Mouse (Mus musculus): Measurements from ENCODE around the gene Pax7. TPM values are rescaled to one million over a fixed set of nuclear protein-coding genes. Genes with fewer than 3 reads are reported as not detected.

Gene Pax7
- total and polyA plus RNA-seq, 2 experiments, result not detected

GRCm38 (mm10) chr4:139758512-139759340 lies 74.6 kb downstream of the Pax7 start:
- Histone ChIP-seq H3K4me3 (ENCODE audit: insufficient read depth, low read depth, low read length) (no peak overlapping the region), H3K27ac (replicated peaks; ENCODE audit: insufficient read depth, low read depth, low read length) (no peak overlapping the region), H3K36me3 (ENCODE audit: control insufficient read depth, insufficient read depth, low read length) (no peaks in the 10 kb centered on the region), H3K27me3 (ENCODE audit: control insufficient read depth, insufficient read depth, low read length) (peaks cover 8% of the 10 kb centered on the region), H3K9ac (ENCODE audit: low read depth, low read length) (no peak overlapping the region), H3K79me2 (ENCODE audit: control insufficient read depth, insufficient read depth, low read length) (no peaks in the 10 kb centered on the region), H3K4me1 (ENCODE audit: control insufficient read depth, insufficient read depth, low read length) (no peaks in the 10 kb centered on the region)
- TF ChIP-seq CTCF (IDR thresholded peaks at IDR 0.05; ENCODE audit: low read depth, low read length) (no peak), POLR2A (IDR thresholded peaks at IDR 0.05; ENCODE audit: extremely low read depth, insufficient read depth, low read length) (no peak)
- DNase-seq (ENCODE audit: extremely low read depth, low read depth, low spot score), result no peak
- WGBS, result 35% methylated on average over 17 of the region's 17 CpGs

DNA sequence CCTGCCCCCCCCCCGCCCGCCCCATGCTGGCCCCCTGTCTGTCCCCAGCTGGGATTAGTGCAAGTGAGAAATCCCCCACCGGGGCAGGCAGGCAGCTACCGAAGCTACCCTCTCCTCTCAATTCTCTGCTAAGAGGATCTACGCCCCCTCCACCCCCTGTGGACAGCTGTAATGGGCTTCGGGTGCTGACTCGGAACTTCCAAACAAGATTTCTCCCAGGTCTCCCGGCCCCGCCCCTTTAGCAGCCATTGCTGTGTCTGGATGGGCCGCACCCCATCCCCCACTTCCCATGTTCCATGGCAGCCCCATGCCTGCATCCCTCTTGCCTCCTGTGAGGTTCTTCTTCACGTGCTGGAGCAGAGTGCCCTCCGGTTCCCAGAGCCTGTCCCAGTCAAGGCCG lies 76.4 kb downstream of the Pax7 start:
- no peak overlapping the region for H3K4me3 ChIP-seq (ENCODE audit: insufficient read depth, low read depth, low read length)
- TF ChIP-seq CTCF (IDR thresholded peaks at IDR 0.05; ENCODE audit: low read depth, low read length) (no peak), POLR2A (IDR thresholded peaks at IDR 0.05; ENCODE audit: extremely low read depth, insufficient read depth, low read length) (no peak)
- H3K27ac ChIP-seq (replicated peaks; ENCODE audit: insufficient read depth, low read depth, low read length), result no peak overlapping the region
- H3K36me3 ChIP-seq (ENCODE audit: control insufficient read depth, insufficient read depth, low read length), result no peaks in the 10 kb centered on the region
- no peaks in the 10 kb centered on the region for H3K4me1 ChIP-seq (ENCODE audit: control insufficient read depth, insufficient read depth, low read length)
- no peaks in the 10 kb centered on the region for H3K79me2 ChIP-seq (ENCODE audit: control insufficient read depth, insufficient read depth, low read length)
- no peak for DNase-seq (ENCODE audit: extremely low read depth, low read depth, low spot score)
- no peak overlapping the region for H3K9ac ChIP-seq (ENCODE audit: low read depth, low read length)
- 24% methylated on average over 13 of the region's 13 CpGs for WGBS
- H3K27me3 ChIP-seq (ENCODE audit: control insufficient read depth, insufficient read depth, low read length), result peaks cover 8% of the 10 kb centered on the region

- H3K9ac ChIP-seq (ENCODE audit: low read depth, low read length), result no peak overlapping the region
- H3K27ac ChIP-seq (replicated peaks; ENCODE audit: insufficient read depth, low read depth, low read length), result no peak overlapping the region
- H3K36me3 ChIP-seq (ENCODE audit: control insufficient read depth, insufficient read depth, low read length), result no peaks in the 10 kb centered on the region
- 41% methylated on average over 11 of the region's 11 CpGs for WGBS
- DNase-seq (ENCODE audit: extremely low read depth, low read depth, low spot score), result no peak
- no peak for TF ChIP-seq CTCF (IDR thresholded peaks at IDR 0.05; ENCODE audit: low read depth, low read length)
- no peaks in the 10 kb centered on the region for H3K4me1 ChIP-seq (ENCODE audit: control insufficient read depth, insufficient read depth, low read length)
- H3K79me2 ChIP-seq (ENCODE audit: control insufficient read depth, insufficient read depth, low read length), result no peaks in the 10 kb centered on the region
- peaks cover 8% of the 10 kb centered on the region for H3K27me3 ChIP-seq (ENCODE audit: control insufficient read depth, insufficient read depth, low read length)
- H3K4me3 ChIP-seq (ENCODE audit: insufficient read depth, low read depth, low read length), result no peak overlapping the region
Measured at GRCm38 (mm10) chr4:139754148-139754710, 79.1 kb downstream of the Pax7 start.

- H3K79me2 ChIP-seq (ENCODE audit: control insufficient read depth, insufficient read depth, low read length), result no peaks in the 10 kb centered on the region
- WGBS, result 80% methylated on average over 5 of the region's 5 CpGs
- TF ChIP-seq CTCF (IDR thresholded peaks at IDR 0.05; ENCODE audit: low read depth, low read length) (no peak), POLR2A (IDR thresholded peaks at IDR 0.05; ENCODE audit: extremely low read depth, insufficient read depth, low read length) (no peak)
- H3K4me3 ChIP-seq (ENCODE audit: insufficient read depth, low read depth, low read length), result no peak overlapping the region
- 0 out of 2 replicates have a peak, but pooled peaks cover 2% of the 10 kb centered on the region for H3K27me3 ChIP-seq (ENCODE audit: control insufficient read depth, insufficient read depth, low read length)
- H3K9ac ChIP-seq (ENCODE audit: low read depth, low read length), result no peak overlapping the region
- H3K36me3 ChIP-seq (ENCODE audit: control insufficient read depth, insufficient read depth, low read length), result no peaks in the 10 kb centered on the region
- no peaks in the 10 kb centered on the region for H3K4me1 ChIP-seq (ENCODE audit: control insufficient read depth, insufficient read depth, low read length)
- no peak overlapping the region for H3K27ac ChIP-seq (replicated peaks; ENCODE audit: insufficient read depth, low read depth, low read length)
- DNase-seq (ENCODE audit: extremely low read depth, low read depth, low spot score), result no peak
Measured at GRCm38 (mm10) chr4:139750926-139751325, 82.4 kb downstream of the Pax7 start.

DNA sequence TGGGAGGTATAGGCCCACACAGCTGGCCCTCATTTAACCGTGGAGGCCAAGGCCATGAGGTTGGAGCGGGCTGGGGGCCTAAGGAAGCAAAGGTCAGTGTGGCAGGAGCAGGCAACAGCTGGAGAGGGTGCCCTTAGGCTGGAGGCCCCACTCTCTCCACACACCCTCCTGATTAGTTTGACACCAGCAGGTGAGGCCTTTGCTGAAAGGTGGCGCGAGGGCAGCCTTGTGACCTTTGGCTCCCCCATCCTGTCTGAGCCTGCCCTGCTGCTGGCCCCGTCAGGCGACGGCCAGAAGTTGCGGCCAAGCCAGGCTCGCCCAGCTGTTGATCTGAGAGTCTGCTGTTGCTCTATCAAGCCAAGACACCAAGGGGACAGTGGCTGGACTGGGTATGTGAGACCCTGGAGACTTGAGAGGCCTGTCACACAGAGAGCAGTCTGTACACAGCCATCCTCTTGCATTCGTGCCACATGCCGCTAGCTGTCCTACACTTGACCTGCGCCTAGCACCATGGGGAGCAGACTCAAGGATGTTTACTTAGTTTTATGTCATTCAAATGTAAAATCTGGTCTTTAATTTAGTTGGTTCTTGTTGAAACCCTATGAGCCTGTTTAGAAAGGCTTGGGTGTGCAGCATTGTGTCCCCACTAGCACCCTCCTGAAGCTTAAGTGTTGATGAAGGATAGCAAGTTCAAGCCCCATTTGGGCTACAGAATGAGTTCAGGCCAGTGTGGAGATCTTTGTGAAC lies 86.0 kb downstream of the Pax7 start:
- Histone ChIP-seq H3K4me1 (ENCODE audit: control insufficient read depth, insufficient read depth, low read length) (no peaks in the 10 kb centered on the region), H3K27ac (replicated peaks; ENCODE audit: insufficient read depth, low read depth, low read length) (no peak overlapping the region), H3K9ac (ENCODE audit: low read depth, low read length) (no peak overlapping the region), H3K4me3 (ENCODE audit: insufficient read depth, low read depth, low read length) (no peak overlapping the region), H3K27me3 (ENCODE audit: control insufficient read depth, insufficient read depth, low read length) (no peaks in the 10 kb centered on the region), H3K79me2 (ENCODE audit: control insufficient read depth, insufficient read depth, low read length) (no peaks in the 10 kb centered on the region), H3K36me3 (ENCODE audit: control insufficient read depth, insufficient read depth, low read length) (no peaks in the 10 kb centered on the region)
- WGBS, result 41% methylated on average over 12 of the region's 12 CpGs
- TF ChIP-seq CTCF (IDR thresholded peaks at IDR 0.05; ENCODE audit: low read depth, low read length) (no peak), POLR2A (IDR thresholded peaks at IDR 0.05; ENCODE audit: extremely low read depth, insufficient read depth, low read length) (no peak)
- peak; percentile 13 for DNase-seq (ENCODE audit: extremely low read depth, low read depth, low spot score)
